Mouse (Mus musculus): ENCODE results near the gene Elfn2.

DNA sequence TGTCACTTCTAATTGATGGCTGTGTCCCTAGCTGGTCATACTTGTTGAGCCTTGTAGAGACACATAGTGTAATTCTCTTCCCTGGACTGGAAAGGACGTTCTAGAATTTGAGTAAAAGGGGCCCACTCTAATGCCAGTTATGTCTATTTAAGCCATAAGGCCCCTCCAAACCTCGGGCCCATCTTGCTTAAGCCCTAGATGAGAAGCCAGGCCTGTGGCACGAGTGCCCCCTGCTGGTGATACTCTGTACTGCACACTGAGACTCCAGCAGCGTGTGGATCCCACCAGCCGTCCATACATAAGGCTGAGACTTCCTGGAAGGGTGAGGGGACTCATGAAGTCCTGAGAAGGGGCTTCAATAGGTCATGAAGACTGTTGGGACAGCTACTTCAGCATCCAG, 25.6 kb upstream of the Elfn2 start:
- peak; percentile 97 for TF ChIP-seq CTCF (IDR thresholded peaks at IDR 0.05; ENCODE audit: low read depth)
- no peak for TF ChIP-seq EP300 (IDR thresholded peaks at IDR 0.05; ENCODE audit: low read depth)
